Mouse (Mus musculus) CH12.LX (cell line): ENCODE results near the gene Zmynd10. TPM values are rescaled to one million over a fixed set of nuclear protein-coding genes. Genes with fewer than 3 reads are reported as not detected.
A peak's percentile ranks its signal among the peaks of the same experiment; 100 is the strongest.

Experiments used
- DNase-seq: peaks from one replicate; pipeline ENCODE4 v3.0.0-alpha.2; 2013; ENCODE audit errors: extremely low read depth
- H3K27ac ChIP-seq: 2 replicates; pipeline ENCODE4 v1.5.1; 2012; ENCODE audit warnings: low read depth, mild to moderate bottlenecking, control low read depth, moderate library complexity; ENCODE audit not compliant: insufficient read depth
- H3K27me3 ChIP-seq: replicated peaks from 2 replicates; pipeline ENCODE3; 2012; ENCODE audit warnings: inconsistent platforms
- H3K36me3 ChIP-seq, 2 experiments: replicated peaks in 1 of 2; 2 replicates each; pipeline versions ENCODE3 to v1.6.1; 2012; ENCODE audit warnings: inconsistent platforms in 1 of 2, low read length in 1 of 2, mild to moderate bottlenecking in 1 of 2, mixed read lengths in 1 of 2, moderate library complexity in 1 of 2; ENCODE audit not compliant: control insufficient read depth in 1 of 2, insufficient read depth in 1 of 2
- H3K4me1 ChIP-seq, 2 experiments: 2 replicates each; pipeline ENCODE4 v1.6.1; 2012; ENCODE audit warnings: inconsistent platforms in 1 of 2, moderate library complexity in 1 of 2; ENCODE audit not compliant: insufficient read depth in 2 of 2, control insufficient read depth in 1 of 2
- H3K4me2 ChIP-seq: 2 replicates; pipeline ENCODE4 v1.6.1; 2012; ENCODE audit warnings: low read depth, mild to moderate bottlenecking, control low read depth; ENCODE audit not compliant: poor library complexity, insufficient read depth, severe bottlenecking
- H3K4me3 ChIP-seq, 3 experiments: fragments of 150-350 bp in 1 of 3; sonication (generic) in 1 of 3; replicated peaks in 1 of 3; 2 replicates each; pipeline versions ENCODE3 to v1.5.1; 2011 to 2012; ENCODE audit warnings: low read depth in 2 of 3, low read length in 2 of 3, mild to moderate bottlenecking in 2 of 3, moderate library complexity in 2 of 3, control low read depth in 1 of 3, improper control_type of control experiment in 1 of 3, inconsistent platforms in 1 of 3, mixed read lengths in 1 of 3; ENCODE audit not compliant: poor library complexity in 1 of 3
- H3K79me2 ChIP-seq: replicated peaks from 2 replicates; pipeline ENCODE4 v1.6.1; 2012; ENCODE audit warnings: mild to moderate bottlenecking, moderate library complexity; ENCODE audit not compliant: control insufficient read depth, poor library complexity, insufficient read depth, severe bottlenecking; ENCODE audit errors: extremely low read depth
- H3K9ac ChIP-seq: 2 replicates; pipeline ENCODE4 v1.6.1; 2012; ENCODE audit warnings: low read depth, mild to moderate bottlenecking, control low read depth, moderate library complexity; ENCODE audit not compliant: insufficient read depth
- H3K9me3 ChIP-seq: replicated peaks from 2 replicates; pipeline ENCODE3; 2012; ENCODE audit warnings: low read length, inconsistent platforms, mixed read lengths
- BHLHE40 ChIP-seq: IDR thresholded peaks from 2 replicates; pipeline ENCODE4 v1.6.1; 2011; ENCODE audit warnings: mild to moderate bottlenecking, low read depth, low read length, improper control_type of control experiment
- CHD1 ChIP-seq: IDR thresholded peaks from 2 replicates; pipeline ENCODE4 v1.6.1; 2012; ENCODE audit warnings: low read depth, low read length, improper control_type of control experiment, inconsistent platforms
- CHD2 ChIP-seq: IDR thresholded peaks from 2 replicates; pipeline ENCODE4 v1.6.1; 2011; ENCODE audit warnings: low read length, improper control_type of control experiment
- CTCF ChIP-seq, 2 experiments: IDR thresholded peaks in 1 of 2; conservative IDR thresholded peaks in 1 of 2; 2 replicates each; pipeline ENCODE4 v1.5.1; 2011 to 2012; ENCODE audit warnings: low read depth in 2 of 2, low read length in 2 of 2, improper control_type of control experiment in 1 of 2, inconsistent platforms in 1 of 2, mild to moderate bottlenecking in 1 of 2, moderate library complexity in 1 of 2
- E2F4 ChIP-seq: IDR thresholded peaks from 2 replicates; pipeline ENCODE4 v1.6.1; 2011; ENCODE audit warnings: low read depth, low read length, improper control_type of control experiment; ENCODE audit not compliant: insufficient replicate concordance
- ELF1 ChIP-seq: IDR thresholded peaks from 2 replicates; pipeline ENCODE4 v1.6.1; 2014; ENCODE audit warnings: low read depth, mild to moderate bottlenecking, inconsistent platforms, low read length, improper control_type of control experiment
- EP300 ChIP-seq: IDR thresholded peaks from 2 replicates; pipeline ENCODE4 v1.6.1; 2011; ENCODE audit warnings: low read length, improper control_type of control experiment
- GABPA ChIP-seq: IDR thresholded peaks from 2 replicates; pipeline ENCODE4 v1.6.1; 2012; ENCODE audit warnings: low read depth, low read length, improper control_type of control experiment, inconsistent platforms; ENCODE audit not compliant: insufficient replicate concordance
- HCFC1 ChIP-seq: IDR thresholded peaks from 2 replicates; pipeline ENCODE4 v1.6.1; 2012; ENCODE audit warnings: low read depth, mild to moderate bottlenecking, inconsistent platforms, low read length, improper control_type of control experiment
- KAT2A ChIP-seq: IDR thresholded peaks from 2 replicates; pipeline ENCODE4 v1.6.1; 2012; ENCODE audit warnings: low read length, improper control_type of control experiment, inconsistent platforms; ENCODE audit not compliant: insufficient replicate concordance
- MAZ ChIP-seq: IDR thresholded peaks from 2 replicates; pipeline ENCODE4 v1.6.1; 2012; ENCODE audit warnings: low read depth, mild to moderate bottlenecking, inconsistent platforms, low read length, improper control_type of control experiment, moderate library complexity
- MEF2A ChIP-seq: IDR thresholded peaks from 2 replicates; pipeline ENCODE4 v1.6.1; 2014; ENCODE audit warnings: low read depth, mild to moderate bottlenecking, inconsistent platforms, low read length, improper control_type of control experiment, borderline replicate concordance
- MXI1 ChIP-seq: IDR thresholded peaks from 2 replicates; pipeline ENCODE4 v1.6.1; 2011; ENCODE audit warnings: mild to moderate bottlenecking, low read depth, low read length, improper control_type of control experiment
- NELFE ChIP-seq: IDR thresholded peaks from 2 replicates; pipeline ENCODE4 v1.6.1; 2011; ENCODE audit warnings: low read depth, low read length, improper control_type of control experiment
- NRF1 ChIP-seq: IDR thresholded peaks from 2 replicates; pipeline ENCODE4 v1.6.1; 2014; ENCODE audit warnings: low read depth, mild to moderate bottlenecking, inconsistent platforms, low read length, improper control_type of control experiment, moderate library complexity
- PAX5 ChIP-seq: IDR thresholded peaks from 2 replicates; pipeline ENCODE4 v1.6.1; 2012; ENCODE audit warnings: low read length, inconsistent platforms, mixed read lengths
- POLR2A ChIP-seq: IDR thresholded peaks from 2 replicates; pipeline ENCODE4 v1.6.1; 2011; ENCODE audit warnings: low read depth, mild to moderate bottlenecking, improper control_type of control experiment, low read length
- RAD21 ChIP-seq: IDR thresholded peaks from 2 replicates; pipeline ENCODE4 v1.6.1; 2011; ENCODE audit warnings: low read depth, mild to moderate bottlenecking, low read length, improper control_type of control experiment, moderate library complexity
- RCOR1 ChIP-seq: conservative IDR thresholded peaks from 2 replicates; pipeline ENCODE4 v1.6.1; 2012; ENCODE audit warnings: low read depth, mild to moderate bottlenecking, inconsistent platforms, low read length, improper control_type of control experiment
- SIN3A ChIP-seq: IDR thresholded peaks from 2 replicates; pipeline ENCODE4 v1.6.1; 2012; ENCODE audit warnings: low read length, improper control_type of control experiment, inconsistent platforms
- SMC3 ChIP-seq: IDR thresholded peaks from 2 replicates; pipeline ENCODE4 v1.6.1; 2011; ENCODE audit warnings: low read depth, low read length, improper control_type of control experiment
- TBP ChIP-seq: conservative IDR thresholded peaks from 2 replicates; pipeline ENCODE4 v1.6.1; 2011; ENCODE audit warnings: low read depth, low read length, improper control_type of control experiment
- TCF12 ChIP-seq: IDR thresholded peaks from 2 replicates; pipeline ENCODE4 v1.6.1; 2014; ENCODE audit warnings: low read depth, mild to moderate bottlenecking, inconsistent platforms, low read length, improper control_type of control experiment
- UBTF ChIP-seq: IDR thresholded peaks from 2 replicates; pipeline ENCODE4 v1.6.1; 2012; ENCODE audit warnings: low read depth, mild to moderate bottlenecking, inconsistent platforms, low read length, improper control_type of control experiment, moderate library complexity
- ZKSCAN1 ChIP-seq: IDR thresholded peaks from 2 replicates; pipeline ENCODE4 v1.6.1; 2012; ENCODE audit warnings: low read depth, inconsistent platforms, low read length, improper control_type of control experiment, borderline replicate concordance
- ZMIZ1 ChIP-seq: IDR thresholded peaks from 2 replicates; pipeline ENCODE4 v1.6.1; 2012; ENCODE audit warnings: low read depth, mild to moderate bottlenecking, inconsistent platforms, low read length, improper control_type of control experiment
- dilution Hi-C: fragments of 300-500 bp; cut with MboI; formaldehyde crosslinking; loops from 2 replicates; pipeline ENCODE4 v1.14.3; 2020; ENCODE audit warnings: low sequenced_read_pairs; ENCODE audit not compliant: extremely low pct_unique_long_range_greater_than_20kb, extremely low pct_ligation_motif_present
- in situ Hi-C: fragments of 300-500 bp; cut with MboI; formaldehyde crosslinking; loops from 3 replicates; pipeline ENCODE4 v1.14.3; 2019; ENCODE audit warnings: low sequenced_read_pairs, low pct_ligation_motif_present, low pct_unique_long_range_greater_than_20kb, mixed read lengths
- polyA plus RNA-seq: library from polyadenylated mRNA; unstranded; fragments of >175 nt; gene quantifications from 2 replicates; pipeline ENCODE4 v1.2.1, GENCODE M21; 2012; ENCODE audit warnings: low read depth; ENCODE audit not compliant: insufficient read length
- total RNA-seq, 2 experiments: library from RNA; depleted of rRNA; stranded (reverse); fragments of 300-350 nt in 1 of 2; fragments of >200 nt in 1 of 2; gene quantifications; 2 replicates each; pipeline ENCODE4 v1.2.3; 2012 to 2014

The Zmynd10 gene
- total and polyA plus RNA-seq, 3 experiments = 0.34 to 0.63 TPM; not detected in 1

DNA sequence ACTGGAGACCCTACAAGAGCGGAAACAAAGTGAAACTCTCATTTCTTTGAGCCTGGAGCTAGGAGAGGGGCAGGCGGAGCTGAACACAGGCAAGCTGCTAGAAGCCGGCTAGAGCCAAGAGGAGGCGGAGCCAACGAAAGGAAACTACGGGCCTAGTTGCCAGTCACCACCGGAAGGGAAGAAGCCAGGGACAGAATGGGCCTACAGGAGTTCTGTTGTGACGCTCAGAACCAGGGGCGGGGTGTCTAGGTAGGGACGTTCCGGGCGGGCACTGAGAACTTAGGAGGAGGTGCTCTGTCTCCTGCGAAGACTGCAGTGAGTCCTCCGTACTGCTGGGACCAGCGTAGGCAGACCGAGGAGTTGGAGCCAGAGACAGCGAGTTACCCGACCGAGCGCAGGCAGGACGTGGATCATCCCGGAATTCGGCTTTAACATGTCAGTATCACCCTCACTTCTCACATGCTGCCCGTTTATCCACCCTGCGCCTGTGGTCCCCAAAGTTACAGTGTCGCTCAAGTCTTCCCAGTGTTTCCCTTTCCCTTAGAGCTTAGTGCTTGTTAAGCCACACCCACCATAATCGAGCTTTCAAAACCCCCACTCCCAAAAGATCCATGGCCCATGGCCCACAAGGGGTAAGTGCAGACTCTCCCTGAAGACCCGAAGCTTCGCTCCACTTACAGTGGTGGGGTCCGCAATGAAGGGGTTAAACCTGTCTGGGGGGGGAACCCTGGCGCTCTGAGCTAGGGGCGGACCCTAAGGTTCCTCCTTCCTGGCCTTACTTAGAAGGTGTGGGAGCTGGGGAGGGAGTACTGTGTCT is 33.6 kb downstream of the Zmynd10 start, which contains the start of gene Hyal3 (continued):
- TF ChIP-seq POLR2A = peak; percentile 77
- TF ChIP-seq ELF1 = peak; percentile 59
- no peak for TF ChIP-seq PAX5
- TF ChIP-seq EP300 = no peak
- TF ChIP-seq MAZ = no peak
- no peak for TF ChIP-seq RCOR1
- peak; percentile 74 for TF ChIP-seq HCFC1
- TF ChIP-seq NELFE = peak; percentile 64
- TF ChIP-seq RAD21 = no peak
- no peak for TF ChIP-seq CTCF (conservative IDR thresholded peaks at IDR 0.05 in 1 of 2, IDR thresholded peaks at IDR 0.05 in 1 of 2; ENCODE audit: low read depth in 2 of 2, low read length in 2 of 2)
- peak; percentile 73 for TF ChIP-seq TBP
- peak; percentile 62; the same call in 1 of the 2 replicates for TF ChIP-seq TCF12
- no peak for TF ChIP-seq KAT2A
- no peak for TF ChIP-seq ZMIZ1
- TF ChIP-seq, all 38 proteins: peak for 11

- no peaks in the 10 kb centered on the region for H3K79me2 ChIP-seq
- TF ChIP-seq CHD1 (no peak), CTCF (conservative IDR thresholded peaks at IDR 0.05 in 1 of 2, IDR thresholded peaks at IDR 0.05 in 1 of 2; ENCODE audit: low read depth in 2 of 2, low read length in 2 of 2) (no peak), MEF2A (no peak), BHLHE40 (no peak)
- no peak overlapping the region for H3K27ac ChIP-seq
- dilution Hi-C loops (no loop called here), in situ Hi-C loops (no loop called here)
- H3K4me3 ChIP-seq = peak overlapping the region; percentile 62 to 95 (median 84)
- peak overlapping the region; percentile 84 for H3K4me2 ChIP-seq
- no peaks in the 10 kb centered on the region for H3K9me3 ChIP-seq
- DNase-seq = no peak
- H3K9ac ChIP-seq = peak overlapping the region; percentile 81
- no peaks in the 10 kb centered on the region for H3K27me3 ChIP-seq
- H3K4me1 ChIP-seq = peaks cover 10 to 42% of the 10 kb centered on the region in 2 experiments
- H3K36me3 ChIP-seq = peaks cover 8 to 33% of the 10 kb centered on the region in 2 experiments
These were observed 34.5 kb downstream of the Zmynd10 start for GRCm38 (mm10) chr9:107581584-107581983.

DNA sequence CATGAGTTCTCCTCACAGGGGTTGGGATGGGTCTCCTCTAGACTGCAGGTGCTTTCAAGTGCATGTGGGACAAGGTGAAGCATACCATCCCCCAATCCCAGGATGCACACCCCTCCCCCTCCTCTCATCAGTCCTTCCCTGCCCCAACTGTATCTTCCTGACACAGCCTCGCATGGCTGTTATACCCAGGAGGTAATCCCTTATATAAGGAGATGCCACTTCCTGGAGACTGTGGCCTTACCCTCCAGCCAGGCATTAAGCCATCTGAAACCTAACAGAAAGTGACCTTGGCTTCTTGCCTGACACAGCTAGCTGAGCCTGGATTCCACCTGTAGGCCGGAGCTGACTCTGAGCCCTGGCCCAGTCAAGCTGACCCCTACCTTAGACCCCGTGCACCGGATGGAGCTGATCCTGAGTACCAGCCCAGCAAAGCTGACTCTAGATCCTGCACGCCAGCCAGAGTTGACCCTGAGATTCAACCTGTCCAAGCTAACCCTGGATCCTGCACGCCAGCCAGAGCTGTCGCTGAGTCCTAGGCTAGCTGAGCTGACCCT is 35.5 kb downstream of the Zmynd10 start:
- Histone ChIP-seq H3K27ac (no peak overlapping the region), H3K4me2 (no peak overlapping the region), H3K4me1 (peaks cover 11 to 38% of the 10 kb centered on the region in 2 experiments), H3K4me3 (no peak overlapping the region), H3K36me3 (peaks cover 8 to 33% of the 10 kb centered on the region in 2 experiments), H3K9me3 (no peaks in the 10 kb centered on the region), H3K9ac (no peak overlapping the region), H3K27me3 (no peaks in the 10 kb centered on the region), H3K79me2 (no peaks in the 10 kb centered on the region)
- dilution Hi-C loops (no loop called here), in situ Hi-C loops (no loop called here)
- TF ChIP-seq RAD21 (no peak), MXI1 (no peak), CHD2 (no peak), SIN3A (no peak), E2F4 (no peak), GABPA (no peak), ELF1 (no peak), SMC3 (no peak), ZKSCAN1 (no peak), POLR2A (no peak), HCFC1 (no peak), UBTF (no peak), TCF12 (no peak), TBP (no peak), NRF1 (no peak), BHLHE40 (no peak)
- DNase-seq = no peak
